Mouse (Mus musculus): ENCODE results near the gene Gm45208. TPM values are rescaled to one million over a fixed set of nuclear protein-coding genes. Genes with fewer than 3 reads are reported as not detected.

The Gm45208 gene
- total RNA-seq (2014; rRNA removed), result not detected in 2 replicates
- polyA plus RNA-seq (2015; fragmentation: Nextera tagmentation; extraction: Ambion mirVana), result 0.66 and 1.2 TPM in 2 replicates

- ATAC-seq (peak; percentile 92), DNase-seq (ENCODE audit: low spot score) (peak; percentile 81)
- Histone ChIP-seq H3K9ac (replicated peaks; ENCODE audit: low read length) (peak within 1 kb of the TSS; percentile 57), H3K27ac (peak within 1 kb of the TSS; percentile 89), H3K4me3 (ENCODE audit: low read length) (peak within 1 kb of the TSS; percentile 54), H3K4me1 (ENCODE audit: insufficient read depth, low read length) (0 out of 2 replicates have a peak, but pooled peaks cover 4% of the 10 kb centered on the region), H3K9me3 (ENCODE audit: low read length) (no peaks in the 10 kb centered on the region), H3K27me3 (ENCODE audit: insufficient read depth, low read length) (no peaks in the 10 kb centered on the region), H3K4me2 (ENCODE audit: low read depth, low read length) (peak within 1 kb of the TSS; percentile 68), H3K36me3 (ENCODE audit: insufficient read depth, low read length) (no peaks in the 10 kb centered on the region)
- no peak for TF ChIP-seq CTCF (IDR thresholded peaks at IDR 0.05; ENCODE audit: low read depth)
- WGBS, result 29% methylated on average over 22 of the region's 22 CpGs
These were observed at the start of gene Gm45208 for GRCm38 (mm10) chrX:7721514-7722281. Gene Gm45208 (plus strand): TSS chrX:7722245.

- Histone ChIP-seq H3K4me2 (ENCODE audit: low read depth, low read length) (no peak overlapping the region), H3K27ac (no peak overlapping the region), H3K4me1 (ENCODE audit: insufficient read depth, low read length) (no peaks in the 10 kb centered on the region), H3K9ac (replicated peaks; ENCODE audit: low read length) (no peak overlapping the region), H3K9me3 (ENCODE audit: low read length) (no peaks in the 10 kb centered on the region), H3K36me3 (ENCODE audit: insufficient read depth, low read length) (no peaks in the 10 kb centered on the region), H3K4me3 (ENCODE audit: low read length) (no peak overlapping the region), H3K27me3 (ENCODE audit: insufficient read depth, low read length) (no peaks in the 10 kb centered on the region)
- ATAC-seq, result no peak
- DNase-seq (ENCODE audit: low spot score), result no peak
- no peak for TF ChIP-seq CTCF (IDR thresholded peaks at IDR 0.05; ENCODE audit: low read depth)
- 59% methylated on average over 6 of the region's 6 CpGs for WGBS
These were observed 49.3 kb upstream of the Gm45208 start for GRCm38 (mm10) chrX:7672739-7673138.

- peak overlapping the region; percentile 46 for H3K4me2 ChIP-seq (ENCODE audit: low read depth, low read length)
- WGBS, result 48% methylated on average over 12 of the region's 12 CpGs
These were observed 48.3 kb upstream of the Gm45208 start for GRCm38 (mm10) chrX:7673578-7674281.

GRCm38 (mm10) chrX:7674284-7675000, 47.6 kb upstream of the Gm45208 start:
- Histone ChIP-seq H3K27me3 (ENCODE audit: insufficient read depth, low read length) (no peaks in the 10 kb centered on the region), H3K9me3 (ENCODE audit: low read length) (no peaks in the 10 kb centered on the region), H3K36me3 (ENCODE audit: insufficient read depth, low read length) (no peaks in the 10 kb centered on the region), H3K4me1 (ENCODE audit: insufficient read depth, low read length) (no peaks in the 10 kb centered on the region), H3K4me2 (ENCODE audit: low read depth, low read length) (peak overlapping the region; percentile 46), H3K4me3 (ENCODE audit: low read length) (peak overlapping the region; percentile 18), H3K27ac (no peak overlapping the region), H3K9ac (replicated peaks; ENCODE audit: low read length) (peak overlapping the region; percentile 24; the same call in 1 of the 2 replicates)
- WGBS, result 36% methylated on average over 28 of the region's 28 CpGs
- DNase-seq (ENCODE audit: low spot score), result no peak
- TF ChIP-seq CTCF (IDR thresholded peaks at IDR 0.05; ENCODE audit: low read depth), result no peak
- peak; percentile 49 for ATAC-seq

More at GRCm38 (mm10) chrX:7673578-7674281, 48.3 kb upstream of the Gm45208 start:
- no peak for DNase-seq (ENCODE audit: low spot score)
- H3K9me3 ChIP-seq (ENCODE audit: low read length), result no peaks in the 10 kb centered on the region
- H3K36me3 ChIP-seq (ENCODE audit: insufficient read depth, low read length), result no peaks in the 10 kb centered on the region
- no peak overlapping the region for H3K27ac ChIP-seq
- no peak for ATAC-seq
- no peak for TF ChIP-seq CTCF (IDR thresholded peaks at IDR 0.05; ENCODE audit: low read depth)
- H3K4me3 ChIP-seq (ENCODE audit: low read length), result no peak overlapping the region
- H3K9ac ChIP-seq (replicated peaks; ENCODE audit: low read length), result no peak overlapping the region
- H3K4me1 ChIP-seq (ENCODE audit: insufficient read depth, low read length), result no peaks in the 10 kb centered on the region
- no peaks in the 10 kb centered on the region for H3K27me3 ChIP-seq (ENCODE audit: insufficient read depth, low read length)

GRCm38 (mm10) chrX:7675001-7675380, 47.1 kb upstream of the Gm45208 start:
- Histone ChIP-seq H3K4me1 (ENCODE audit: insufficient read depth, low read length) (no peaks in the 10 kb centered on the region), H3K27ac (no peak overlapping the region), H3K4me2 (ENCODE audit: low read depth, low read length) (peak overlapping the region; percentile 46), H3K4me3 (ENCODE audit: low read length) (peak overlapping the region; percentile 18), H3K9ac (replicated peaks; ENCODE audit: low read length) (peak overlapping the region; percentile 24; the same call in 1 of the 2 replicates), H3K36me3 (ENCODE audit: insufficient read depth, low read length) (no peaks in the 10 kb centered on the region), H3K27me3 (ENCODE audit: insufficient read depth, low read length) (no peaks in the 10 kb centered on the region), H3K9me3 (ENCODE audit: low read length) (no peaks in the 10 kb centered on the region)
- 37% methylated on average over 10 of the region's 10 CpGs for WGBS
- DNase-seq (ENCODE audit: low spot score) (no peak), ATAC-seq (peak; percentile 39)
- no peak for TF ChIP-seq CTCF (IDR thresholded peaks at IDR 0.05; ENCODE audit: low read depth)

- ATAC-seq (no peak), DNase-seq (ENCODE audit: low spot score) (no peak)
- no peak overlapping the region for H3K27ac ChIP-seq
- peak; percentile 13; the same call in 1 of the 2 replicates for TF ChIP-seq CTCF (IDR thresholded peaks at IDR 0.05; ENCODE audit: low read depth)
- H3K4me3 ChIP-seq (ENCODE audit: low read length), result no peak overlapping the region
- WGBS, result 48% methylated on average over 3 of the region's 3 CpGs
- H3K9ac ChIP-seq (replicated peaks; ENCODE audit: low read length), result no peak overlapping the region
- H3K36me3 ChIP-seq (ENCODE audit: insufficient read depth, low read length), result no peaks in the 10 kb centered on the region
- no peak overlapping the region for H3K4me2 ChIP-seq (ENCODE audit: low read depth, low read length)
- H3K4me1 ChIP-seq (ENCODE audit: insufficient read depth, low read length), result no peaks in the 10 kb centered on the region
- no peaks in the 10 kb centered on the region for H3K9me3 ChIP-seq (ENCODE audit: low read length)
- H3K27me3 ChIP-seq (ENCODE audit: insufficient read depth, low read length), result no peaks in the 10 kb centered on the region
These were observed 43.1 kb upstream of the Gm45208 start for GRCm38 (mm10) chrX:7678986-7679385.

Measured in hindbrain, postnatal 0 days (tissue).